Mouse (Mus musculus) MEL (cell line): ENCODE measurements around the gene Ube2g1.

ENCODE experiments used
- CTCF ChIP-seq, 3 experiments: IDR thresholded peaks in 2 of 3; conservative IDR thresholded peaks in 1 of 3; 2 replicates each; pipeline ENCODE4 v1.5.1; 2011 to 2012; ENCODE audit warnings: low read length in 3 of 3, low read depth in 2 of 3, mild to moderate bottlenecking in 2 of 3, improper control_type of control experiment in 1 of 3, inconsistent platforms in 1 of 3, mixed read lengths in 1 of 3, moderate library complexity in 1 of 3; ENCODE audit not compliant: control insufficient read depth in 1 of 3, insufficient read depth in 1 of 3, poor library complexity in 1 of 3, severe bottlenecking in 1 of 3
- E2F4 ChIP-seq: IDR thresholded peaks from 2 replicates; pipeline ENCODE4 v1.6.1; 2011; ENCODE audit warnings: low read depth, low read length, improper control_type of control experiment, borderline replicate concordance
- GABPA ChIP-seq: IDR thresholded peaks from 2 replicates; pipeline ENCODE4 v1.6.1; 2012; ENCODE audit warnings: low read depth, mild to moderate bottlenecking, inconsistent platforms, low read length, improper control_type of control experiment, moderate library complexity
- GATA1 ChIP-seq: IDR thresholded peaks from 2 replicates; pipeline ENCODE4 v1.6.1; 2011; ENCODE audit warnings: low read depth, low read length, improper control_type of control experiment
- KAT2A ChIP-seq: conservative IDR thresholded peaks from 2 replicates; pipeline ENCODE4 v1.6.1; 2012; ENCODE audit warnings: low read depth, low read length, improper control_type of control experiment, inconsistent platforms
- MAX ChIP-seq: IDR thresholded peaks from 2 replicates; pipeline ENCODE4 v1.6.1; 2011; ENCODE audit warnings: low read length, improper control_type of control experiment
- MEF2A ChIP-seq: IDR thresholded peaks from 2 replicates; pipeline ENCODE4 v1.6.1; 2014; ENCODE audit warnings: low read depth, mild to moderate bottlenecking, inconsistent platforms, low read length, improper control_type of control experiment; ENCODE audit not compliant: poor library complexity, insufficient replicate concordance, severe bottlenecking; ENCODE audit errors: extremely low read depth
- NRF1 ChIP-seq: IDR thresholded peaks from 2 replicates; pipeline ENCODE4 v1.6.1; 2014; ENCODE audit warnings: low read depth, mild to moderate bottlenecking, inconsistent platforms, low read length, improper control_type of control experiment, moderate library complexity; ENCODE audit not compliant: poor library complexity, insufficient read depth, severe bottlenecking
- POLR2A ChIP-seq, 2 experiments: IDR thresholded peaks; 2 replicates each; pipeline ENCODE4 v1.6.1; 2011 to 2012; ENCODE audit warnings: low read length in 2 of 2, mild to moderate bottlenecking in 2 of 2, control low read depth in 1 of 2, improper control_type of control experiment in 1 of 2, low read depth in 1 of 2, moderate library complexity in 1 of 2; ENCODE audit not compliant: control insufficient read depth in 1 of 2, insufficient read depth in 1 of 2, poor library complexity in 1 of 2
- POLR2AphosphoS2 ChIP-seq: IDR thresholded peaks from 2 replicates; pipeline ENCODE4 v1.6.1; 2011; ENCODE audit warnings: low read length, improper control_type of control experiment
- POLR2AphosphoS5 ChIP-seq: IDR thresholded peaks from 2 replicates; pipeline ENCODE4 v1.6.1; 2012; ENCODE audit warnings: low read depth, borderline replicate concordance, mild to moderate bottlenecking, inconsistent platforms, low read length, moderate library complexity, mixed read lengths
- SMC3 ChIP-seq: IDR thresholded peaks from 2 replicates; pipeline ENCODE4 v1.6.1; 2011; ENCODE audit warnings: low read depth, low read length, improper control_type of control experiment

DNA sequence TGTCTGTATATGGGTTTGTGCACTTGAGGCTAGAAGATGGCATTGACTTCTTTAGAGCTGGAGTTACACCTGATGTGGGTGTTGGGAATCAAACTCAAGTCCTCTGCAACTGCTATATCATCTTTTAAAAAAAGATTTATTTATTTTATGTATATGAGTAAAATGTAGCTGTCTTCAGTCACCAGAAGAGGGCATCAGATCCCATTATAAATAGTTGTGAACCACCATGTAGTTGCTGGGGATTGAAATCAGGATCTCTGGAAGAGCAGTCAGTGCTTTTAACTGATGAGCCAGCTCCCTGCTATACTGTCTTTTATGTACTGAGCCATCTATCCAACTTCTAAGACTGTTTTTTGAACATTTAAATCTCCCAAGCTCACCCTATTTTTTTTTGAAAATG lies 52.8 kb downstream of the Ube2g1 start:
- TF ChIP-seq E2F4, result no peak
- TF ChIP-seq POLR2A (IDR thresholded peaks at IDR 0.05; ENCODE audit: control insufficient read depth in 1 of 2, insufficient read depth in 1 of 2, low read depth in 1 of 2, low read length in 2 of 2, poor library complexity in 1 of 2), result no peak
- TF ChIP-seq CTCF (IDR thresholded peaks at IDR 0.05 in 2 of 3, conservative IDR thresholded peaks at IDR 0.05 in 1 of 3; ENCODE audit: control insufficient read depth in 1 of 3, insufficient read depth in 1 of 3, low read depth in 2 of 3, low read length in 3 of 3, poor library complexity in 1 of 3, severe bottlenecking in 1 of 3), result peak in 2 of 3 experiments; percentile 26 to 59; a peak in 2 of 6 replicates
- TF ChIP-seq GATA1, result no peak
- TF ChIP-seq POLR2AphosphoS5, result no peak
- TF ChIP-seq GABPA, result no peak
- TF ChIP-seq MAX, result no peak
- peak; percentile 65 for TF ChIP-seq SMC3
- no peak for TF ChIP-seq POLR2AphosphoS2
- TF ChIP-seq MEF2A, result no peak
- no peak for TF ChIP-seq KAT2A
- no peak for TF ChIP-seq NRF1
